Mouse (Mus musculus) limb, embryonic 11.5 days (tissue): ENCODE measurements around the gene Odf2l. TPM values are rescaled to one million over a fixed set of nuclear protein-coding genes. Genes with fewer than 3 reads are reported as not detected.

ENCODE experiments used
- ATAC-seq: fragments of 200-750 bp; cut with Nextera tagmentation; 2 replicates; pipeline ENCODE4 v1.8.0; 2017; ENCODE audit warnings: low read depth; ENCODE audit not compliant: insufficient number of reproducible peaks, low FRiP score, low TSS enrichment
- DNase-seq: peaks from one replicate; pipeline ENCODE4 v3.0.0-alpha.2; 2015; ENCODE audit warnings: low spot score
- H3K27ac ChIP-seq: fragments of 300-500 bp; sonication (generic); replicated peaks from 2 replicates; pipeline ENCODE4 v1.5.1; 2014; ENCODE audit warnings: low read depth, mild to moderate bottlenecking, low read length
- H3K27me3 ChIP-seq: fragments of 300-500 bp; sonication (generic); 2 replicates; pipeline ENCODE4 v1.6.1; 2014; ENCODE audit warnings: mild to moderate bottlenecking, low read length, mixed read lengths; ENCODE audit not compliant: control insufficient read depth, insufficient read depth
- H3K36me3 ChIP-seq: fragments of 300-500 bp; sonication (generic); 2 replicates; pipeline ENCODE4 v1.6.1; 2014; ENCODE audit warnings: mild to moderate bottlenecking, low read length, moderate library complexity, mixed read lengths; ENCODE audit not compliant: control insufficient read depth, insufficient read depth
- H3K4me1 ChIP-seq: fragments of 300-500 bp; sonication (generic); 2 replicates; pipeline ENCODE4 v1.6.1; 2014; ENCODE audit warnings: low read length, mixed read lengths; ENCODE audit not compliant: control insufficient read depth, insufficient read depth
- H3K4me2 ChIP-seq: fragments of 300-500 bp; sonication (generic); 2 replicates; pipeline ENCODE4 v1.6.1; 2014; ENCODE audit warnings: low read depth, mild to moderate bottlenecking, moderate library complexity; ENCODE audit not compliant: severe bottlenecking
- H3K4me3 ChIP-seq: fragments of 300-500 bp; sonication (generic); 2 replicates; pipeline ENCODE4 v1.5.1; 2014; ENCODE audit warnings: low read depth, low read length
- H3K9ac ChIP-seq: fragments of 300-500 bp; sonication (generic); 2 replicates; pipeline ENCODE4 v1.6.1; 2014; ENCODE audit warnings: mild to moderate bottlenecking, low read length
- H3K9me3 ChIP-seq: fragments of 300-500 bp; sonication (generic); 2 replicates; pipeline ENCODE4 v1.6.1; 2016; ENCODE audit warnings: low read length; ENCODE audit not compliant: control insufficient read depth
- WGBS: fragments of 180-500 bp; shearing (Covaris S2); extraction: QIAGEN DNeasy Blood & Tissue Kit; methylation state at CpG from one replicate; pipeline ENCODE4 v1.1.7; 2014; 5-methylcytosine and 5-hydroxymethylcytosine counted together
- polyA plus RNA-seq: library from polyadenylated mRNA; unstranded; fragments of >200 nt; fragmentation: Nextera tagmentation; extraction: Ambion mirVana; gene quantifications from 2 replicates; pipeline ENCODE4 v1.2.1, GENCODE M21; 2014

Odf2l gene
- polyA plus RNA-seq, 1 experiment from 2014 or later = 20.7 TPM

DNA sequence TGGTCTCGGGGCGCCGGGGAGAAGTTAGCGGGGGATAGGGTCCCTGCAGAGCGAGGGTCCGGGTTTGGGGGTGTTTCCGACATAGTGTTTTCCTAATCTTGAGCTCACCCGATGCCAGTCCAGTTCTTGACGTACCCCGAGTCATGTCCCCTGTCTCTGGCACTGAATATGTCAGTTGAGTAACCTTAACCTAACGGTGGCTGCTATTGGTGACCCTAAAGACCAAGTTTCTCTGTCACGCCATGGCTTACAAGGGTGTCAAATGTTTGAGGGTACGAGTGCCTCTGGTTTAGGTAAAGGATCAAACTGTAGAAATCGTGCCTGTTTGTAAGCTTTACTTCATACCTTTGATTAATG is 592 bp downstream of the Odf2l start:
- WGBS = 6% methylated on average over 14 of the region's 14 CpGs
- H3K36me3 ChIP-seq = no peaks in the 10 kb centered on the region
- peak overlapping the region; percentile 93 for H3K9ac ChIP-seq
- DNase-seq = no peak
- peak overlapping the region; percentile 68 for H3K4me3 ChIP-seq
- no peaks in the 10 kb centered on the region for H3K27me3 ChIP-seq
- H3K27ac ChIP-seq = peak overlapping the region; percentile 97; the same call in 1 of the 2 replicates
- H3K4me1 ChIP-seq = 0 out of 2 replicates have a peak, but pooled peaks cover 3% of the 10 kb centered on the region
- peak overlapping the region; percentile 56 for H3K4me2 ChIP-seq
- no peak; the same call in 1 of the 2 replicates for ATAC-seq
- no peaks in the 10 kb centered on the region for H3K9me3 ChIP-seq

DNA sequence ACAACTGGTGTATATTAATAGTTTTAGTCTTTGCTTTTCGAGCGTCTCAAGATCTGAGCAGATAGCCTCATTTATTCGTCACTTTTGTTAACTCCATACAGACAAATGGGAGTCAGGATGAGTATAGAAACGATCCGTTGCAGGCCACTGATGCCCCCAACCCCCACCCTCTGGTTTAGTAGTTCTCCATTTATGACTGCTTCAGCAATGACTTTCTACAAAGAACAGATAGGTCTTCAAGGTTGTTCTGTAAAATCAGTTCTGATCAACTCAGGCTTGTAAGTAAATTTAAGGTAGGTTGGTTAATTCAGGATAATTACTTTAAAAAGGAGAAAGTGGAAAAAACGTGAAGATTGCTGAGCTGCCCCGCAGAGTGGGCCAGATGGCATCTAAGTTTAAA is 1.0 kb downstream of the Odf2l start:
- WGBS = 82% methylated on average over 7 of the region's 7 CpGs
- no peaks in the 10 kb centered on the region for H3K27me3 ChIP-seq
- no peak for ATAC-seq
- no peaks in the 10 kb centered on the region for H3K36me3 ChIP-seq
- H3K4me1 ChIP-seq = 0 out of 2 replicates have a peak, but pooled peaks cover 3% of the 10 kb centered on the region
- peak overlapping the region; percentile 68 for H3K4me3 ChIP-seq
- H3K27ac ChIP-seq = no peak overlapping the region
- no peak for DNase-seq
- peak overlapping the region; percentile 56; the same call in 1 of the 2 replicates for H3K4me2 ChIP-seq
- H3K9me3 ChIP-seq = no peaks in the 10 kb centered on the region
- no peak overlapping the region for H3K9ac ChIP-seq

DNA sequence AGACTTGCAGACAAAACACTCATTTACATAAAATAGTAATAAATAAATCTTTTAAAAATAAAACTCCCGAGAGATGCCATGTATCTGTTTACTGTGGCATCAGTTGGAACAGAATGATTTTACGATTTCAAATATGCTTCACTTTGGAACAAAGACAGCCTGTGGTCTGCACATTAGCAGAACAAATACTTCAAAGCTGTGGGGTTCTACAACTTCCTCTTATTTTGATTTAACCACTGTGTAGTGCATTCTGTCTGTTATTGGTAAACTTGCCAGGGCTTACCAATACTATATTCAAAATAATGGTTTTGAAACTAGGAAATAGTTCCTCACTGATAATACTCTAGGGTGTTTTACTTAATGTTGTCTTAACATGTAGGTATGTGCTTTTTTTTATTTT is 8.2 kb downstream of the Odf2l start:
- ATAC-seq (no peak), DNase-seq (no peak)
- H3K27ac ChIP-seq = no peak overlapping the region
- H3K4me3 ChIP-seq = no peak overlapping the region
- no peak overlapping the region for H3K4me2 ChIP-seq
- no peak overlapping the region for H3K9ac ChIP-seq
- H3K4me1 ChIP-seq = no peaks in the 10 kb centered on the region
- no peaks in the 10 kb centered on the region for H3K9me3 ChIP-seq
- H3K36me3 ChIP-seq = no peaks in the 10 kb centered on the region
- WGBS = 90% methylated on average over 2 of the region's 2 CpGs
- H3K27me3 ChIP-seq = no peaks in the 10 kb centered on the region

DNA sequence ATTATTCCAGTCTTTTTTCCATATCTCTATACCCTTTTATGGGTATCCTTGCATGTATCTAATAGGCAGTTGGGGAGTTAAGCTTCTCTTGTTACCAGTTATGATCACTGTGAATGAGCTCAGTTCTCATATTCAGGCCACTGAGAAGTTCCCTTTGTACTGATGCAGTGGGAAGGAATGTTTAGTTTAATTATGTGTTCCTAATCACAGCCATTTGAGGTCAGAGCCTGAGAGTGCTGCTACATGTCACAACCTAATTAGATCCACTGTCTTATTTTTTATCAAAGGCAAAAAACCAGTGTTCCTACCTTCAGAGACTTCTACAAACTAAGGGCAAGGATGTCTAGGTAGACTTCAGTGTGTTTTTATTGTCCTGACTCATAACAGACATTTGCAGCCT is 11.0 kb downstream of the Odf2l start:
- H3K4me3 ChIP-seq = no peak overlapping the region
- H3K27ac ChIP-seq = no peak overlapping the region
- no peaks in the 10 kb centered on the region for H3K27me3 ChIP-seq
- DNase-seq = no peak
- H3K4me2 ChIP-seq = no peak overlapping the region
- H3K9ac ChIP-seq = no peak overlapping the region
- H3K9me3 ChIP-seq = no peaks in the 10 kb centered on the region
- H3K36me3 ChIP-seq = no peaks in the 10 kb centered on the region
- no peaks in the 10 kb centered on the region for H3K4me1 ChIP-seq
- ATAC-seq = no peak

DNA sequence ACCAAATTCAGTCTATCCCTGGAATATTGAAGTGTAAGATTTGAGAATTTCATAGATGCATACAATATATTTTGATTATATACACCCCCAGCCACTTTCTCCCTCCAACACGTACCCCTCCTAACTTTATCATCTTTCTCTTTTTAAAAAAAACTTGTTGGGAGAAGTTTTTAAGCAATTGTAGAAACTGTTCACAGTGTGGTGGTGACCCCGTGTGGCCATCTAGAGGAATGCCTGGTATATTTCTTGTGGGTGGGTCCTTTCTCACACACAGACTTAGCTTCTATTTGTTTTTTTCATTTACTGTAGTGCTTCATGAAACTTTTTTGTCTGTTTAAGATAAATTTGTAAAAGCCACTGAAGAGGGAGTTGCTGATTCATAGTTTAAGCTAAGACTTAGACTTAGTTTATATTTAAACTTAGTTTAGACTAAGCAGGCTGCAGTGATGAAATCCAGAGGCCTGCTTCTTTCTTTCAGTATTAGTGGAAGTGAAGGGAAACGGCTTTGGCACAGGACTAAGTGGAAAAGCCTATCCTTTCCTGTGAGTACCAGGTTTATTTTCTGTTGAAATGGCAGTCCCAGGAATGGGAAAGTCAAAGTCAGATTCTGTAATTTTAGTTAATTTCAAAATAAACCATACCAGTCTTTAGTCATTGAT is 13.0 kb downstream of the Odf2l start:
- ATAC-seq (no peak), DNase-seq (peak; percentile 57)
- Histone ChIP-seq H3K36me3 (0 out of 2 replicates have a peak, but pooled peaks cover 4% of the 10 kb centered on the region), H3K27ac (no peak overlapping the region), H3K4me1 (no peaks in the 10 kb centered on the region), H3K9ac (no peak overlapping the region), H3K4me2 (no peak overlapping the region), H3K4me3 (no peak overlapping the region), H3K27me3 (no peaks in the 10 kb centered on the region), H3K9me3 (no peaks in the 10 kb centered on the region)
- WGBS = 33% methylated on average over 3 of the region's 3 CpGs

DNA sequence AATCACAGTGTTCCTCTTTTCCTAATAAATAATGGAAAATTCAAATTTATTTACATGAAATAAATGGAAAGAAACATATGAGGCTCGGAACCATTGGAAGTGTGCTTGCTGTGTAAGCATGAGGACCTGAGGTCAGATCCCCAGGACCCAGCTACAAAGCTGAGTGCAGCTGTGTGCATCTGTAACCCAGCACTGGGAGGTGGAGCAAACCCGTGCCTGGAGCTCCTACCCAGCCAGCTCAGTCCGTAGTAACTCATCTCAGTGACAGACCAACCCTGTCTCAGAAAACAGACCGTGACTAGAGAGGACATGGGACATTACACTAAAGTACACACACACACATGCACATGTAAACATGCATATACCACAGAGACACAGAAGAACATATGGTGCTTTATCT is 21.8 kb downstream of the Odf2l start:
- Histone ChIP-seq H3K4me3 (no peak overlapping the region), H3K9ac (no peak overlapping the region), H3K4me2 (no peak overlapping the region), H3K4me1 (no peaks in the 10 kb centered on the region), H3K27me3 (no peaks in the 10 kb centered on the region), H3K9me3 (no peaks in the 10 kb centered on the region), H3K27ac (no peak overlapping the region), H3K36me3 (no peaks in the 10 kb centered on the region)
- DNase-seq (peak; percentile 9), ATAC-seq (no peak)
- WGBS = 84% methylated on average over 4 of the region's 4 CpGs

DNA sequence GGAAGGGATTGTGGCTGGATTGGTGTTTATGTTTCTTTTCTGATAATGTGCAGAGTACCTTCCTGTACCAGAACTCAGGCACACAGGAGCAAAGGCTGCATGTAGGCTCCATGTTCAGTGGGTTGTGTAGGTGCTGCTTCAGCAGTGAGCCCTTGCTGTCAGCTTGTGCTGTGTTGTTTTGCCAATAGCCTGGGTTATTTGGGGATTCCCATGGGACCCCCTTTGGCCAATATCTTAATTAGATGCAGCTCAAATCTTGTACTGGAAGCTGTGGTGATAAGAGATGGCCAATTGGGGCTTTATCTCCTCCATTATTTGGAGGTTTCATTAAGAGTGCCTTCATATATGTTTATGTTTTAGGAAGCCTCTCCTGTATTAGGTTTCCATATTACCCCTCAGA is 24.5 kb downstream of the Odf2l start:
- no peak overlapping the region for H3K27ac ChIP-seq
- DNase-seq (no peak), ATAC-seq (no peak)
- no peak overlapping the region for H3K9ac ChIP-seq
- H3K27me3 ChIP-seq = no peaks in the 10 kb centered on the region
- no peak overlapping the region for H3K4me3 ChIP-seq
- H3K9me3 ChIP-seq = no peaks in the 10 kb centered on the region
- H3K4me1 ChIP-seq = no peaks in the 10 kb centered on the region
- H3K4me2 ChIP-seq = no peak overlapping the region
- no peaks in the 10 kb centered on the region for H3K36me3 ChIP-seq

DNA sequence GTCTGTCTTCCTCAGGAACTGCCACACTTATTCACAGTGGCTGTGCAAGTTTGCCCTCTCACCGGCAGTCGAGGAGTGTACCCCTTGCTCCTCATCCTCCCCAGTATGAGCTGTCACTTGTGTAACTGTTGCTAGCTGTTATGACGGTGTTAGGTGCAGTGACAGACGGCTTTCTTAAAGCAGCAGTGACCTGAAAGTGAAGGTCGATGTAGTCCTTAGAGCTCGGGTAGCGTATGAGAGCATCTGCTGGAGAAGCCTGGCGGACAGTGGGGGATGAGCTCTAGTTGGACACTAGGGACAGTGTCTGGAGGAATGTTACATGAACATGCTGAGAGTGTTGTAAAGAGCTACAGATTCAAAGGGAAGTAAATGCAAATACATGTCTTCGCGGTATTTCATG is 25.5 kb downstream of the Odf2l start:
- no peak overlapping the region for H3K27ac ChIP-seq
- DNase-seq (no peak), ATAC-seq (no peak)

DNA sequence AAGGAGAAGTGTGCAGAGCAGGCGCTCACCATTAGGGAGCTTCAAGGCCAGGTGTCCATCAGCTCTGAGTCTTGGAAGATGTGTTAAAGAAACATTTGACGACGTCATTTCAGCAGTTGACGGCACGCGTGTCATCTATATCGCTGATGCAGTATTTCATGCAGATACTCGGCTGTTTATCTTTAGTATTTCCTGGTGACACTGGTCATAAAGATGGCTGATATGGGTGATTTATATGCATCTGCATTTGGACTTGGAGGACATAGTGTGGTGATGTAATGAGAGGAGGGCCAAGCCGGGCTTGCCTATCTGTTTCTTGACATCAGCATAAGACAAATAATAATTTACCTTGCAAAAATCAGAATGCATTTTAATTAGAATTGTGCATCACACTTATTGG is 28.5 kb downstream of the Odf2l start:
- ATAC-seq (no peak), DNase-seq (no peak)
- H3K4me1 ChIP-seq = no peaks in the 10 kb centered on the region
- H3K27me3 ChIP-seq = no peaks in the 10 kb centered on the region
- no peak overlapping the region for H3K4me3 ChIP-seq
- H3K9ac ChIP-seq = no peak overlapping the region
- H3K4me2 ChIP-seq = no peak overlapping the region
- no peaks in the 10 kb centered on the region for H3K36me3 ChIP-seq
- no peak overlapping the region for H3K27ac ChIP-seq
- WGBS = 93% methylated on average over 9 of the region's 9 CpGs
- no peaks in the 10 kb centered on the region for H3K9me3 ChIP-seq

More for the DNA sequence above, 25.5 kb downstream of the Odf2l start:
- Histone ChIP-seq H3K4me2 (no peak overlapping the region), H3K9me3 (no peaks in the 10 kb centered on the region), H3K9ac (no peak overlapping the region), H3K4me3 (no peak overlapping the region), H3K27me3 (no peaks in the 10 kb centered on the region), H3K36me3 (no peaks in the 10 kb centered on the region), H3K4me1 (no peaks in the 10 kb centered on the region)
- WGBS = 94% methylated on average over 10 of the region's 10 CpGs
